Comparison of ENCODE assay signal across 24 mouse cellular contexts in genomic region chr19:45531554-45531953, GRCm38 (mm10).
"Had no signal": no experiment of that assay in that cellular context is flagged by ENCODE, and none has a peak within 500 bp of the region (broad histone marks: within the 10 kb centered on the region; RNA-seq: fewer than 3 reads in every experiment).

No protein-coding gene starts in this region.

- ATAC-seq: liver, embryonic 12.5 days; midbrain, embryonic 13.5 days; midbrain, embryonic 16.5 days had no signal

- H3K9me3 ChIP-seq: kidney, embryonic 15.5 days; limb, embryonic 10.5 days; limb, embryonic 13.5 days; liver, embryonic 12.5 days; liver, embryonic 15.5 days; lung, embryonic 15.5 days; megakaryocyte, embryonic 14.5 days; midbrain, embryonic 10.5 days; midbrain, embryonic 13.5 days; neural tube, embryonic 13.5 days; stomach, embryonic 15.5 days had no signal

- H3K4me1 ChIP-seq: midbrain, embryonic 10.5 days; stomach, embryonic 15.5 days had no signal

- H3K4me2 ChIP-seq: kidney, embryonic 15.5 days; limb, embryonic 13.5 days; liver, embryonic 12.5 days; liver, embryonic 15.5 days; lung, embryonic 15.5 days; midbrain, embryonic 13.5 days; neural tube, embryonic 13.5 days; stomach, embryonic 15.5 days had no signal

- H3K27me3 ChIP-seq: liver, embryonic 15.5 days; lung, embryonic 15.5 days; neural tube, embryonic 13.5 days; stomach, embryonic 15.5 days had no signal

- H3K27ac ChIP-seq: kidney, embryonic 15.5 days; layer of hippocampus, adult 2 months; limb, embryonic 10.5 days; limb, embryonic 13.5 days; liver, embryonic 12.5 days; liver, embryonic 15.5 days; lung, embryonic 15.5 days; midbrain, embryonic 10.5 days; midbrain, embryonic 13.5 days; neural tube, embryonic 13.5 days; stomach, embryonic 15.5 days had no signal

- H3K4me3 ChIP-seq: kidney, embryonic 15.5 days; layer of hippocampus, adult 2 months; limb, embryonic 10.5 days; limb, embryonic 13.5 days; liver, embryonic 12.5 days; liver, embryonic 15.5 days; lung, embryonic 15.5 days; megakaryocyte, embryonic 14.5 days; midbrain, embryonic 10.5 days; midbrain, embryonic 13.5 days; myocyte; neural tube, embryonic 13.5 days; stomach, embryonic 15.5 days had no signal

- H3K9ac ChIP-seq: kidney, embryonic 15.5 days; limb, embryonic 13.5 days; liver, embryonic 12.5 days; liver, embryonic 15.5 days; lung, embryonic 15.5 days; midbrain, embryonic 13.5 days; neural tube, embryonic 13.5 days; stomach, embryonic 15.5 days had no signal

- DNase-seq: kidney, postnatal 10 days; layer of hippocampus, adult 9-11 months; liver; lung, adult 18-20 months; lung, postnatal 10 days; lung, postnatal 36 days; retina, postnatal 1 day; right cerebral cortex, postnatal 25 days; spleen, adult 18-20 months; thymus, postnatal 25 days had no signal
